Mouse (Mus musculus): ENCODE measurements around the gene Trim44.

Trim44 gene

DNA sequence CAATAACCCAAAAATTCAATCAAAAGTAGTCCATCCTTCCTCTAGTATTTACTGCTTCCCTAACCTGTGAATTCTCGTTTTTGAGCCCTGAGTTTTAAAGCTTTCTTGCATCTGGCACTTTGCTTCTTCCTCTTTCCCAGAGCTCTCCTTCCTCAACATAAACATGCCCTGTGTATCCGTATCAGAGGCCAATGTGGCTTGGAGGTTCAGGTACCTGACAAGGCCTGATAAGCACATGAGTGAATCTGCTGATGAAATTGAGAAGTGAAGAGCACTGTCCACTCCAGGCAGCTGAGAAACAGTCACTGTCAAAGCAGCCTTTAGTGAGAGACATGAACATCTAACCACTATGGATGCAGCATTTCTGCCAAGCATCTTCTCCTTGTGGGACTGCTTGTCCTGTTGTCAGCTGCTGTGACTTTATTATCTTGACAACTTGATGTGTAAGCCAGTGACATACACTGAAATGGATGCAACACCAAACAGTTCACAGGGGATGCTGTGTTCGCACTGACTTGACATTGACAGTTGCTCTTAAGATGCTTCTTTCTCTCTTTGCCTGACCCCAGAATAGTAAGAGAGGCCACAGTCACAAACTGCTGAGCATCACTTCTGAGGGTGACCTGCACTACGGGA is 42.9 kb downstream of the Trim44 start:
- DNase-seq: no peak

DNA sequence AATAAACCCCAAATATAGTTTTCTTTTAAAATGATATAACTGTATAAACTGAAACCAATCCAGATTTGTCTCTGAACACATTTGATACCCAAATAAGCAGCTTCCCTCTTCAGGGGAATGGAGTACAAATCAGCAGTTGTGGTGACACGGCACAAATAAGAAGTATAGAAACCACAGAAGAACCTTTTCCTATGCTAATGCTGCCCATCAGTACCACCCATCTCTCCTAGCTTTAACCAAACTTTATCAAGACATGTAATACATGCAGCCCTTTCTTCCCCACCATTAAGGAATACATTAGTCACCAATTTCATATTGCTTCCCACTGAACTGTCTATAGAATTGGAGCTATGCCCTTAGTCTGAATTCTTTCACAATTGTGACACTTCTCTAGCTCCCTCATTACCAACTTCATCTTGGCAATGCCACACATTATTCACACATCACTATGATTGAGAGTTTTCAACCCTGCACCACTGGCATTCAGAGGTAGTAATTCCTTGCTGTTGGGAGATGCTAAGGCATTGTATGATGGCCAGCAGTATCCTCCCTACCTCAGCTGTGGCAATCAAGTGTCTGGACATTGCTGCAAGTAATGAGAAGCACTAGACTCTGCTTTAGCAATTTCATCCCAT is 44.6 kb downstream of the Trim44 start:
- DNase-seq: no peak

DNA sequence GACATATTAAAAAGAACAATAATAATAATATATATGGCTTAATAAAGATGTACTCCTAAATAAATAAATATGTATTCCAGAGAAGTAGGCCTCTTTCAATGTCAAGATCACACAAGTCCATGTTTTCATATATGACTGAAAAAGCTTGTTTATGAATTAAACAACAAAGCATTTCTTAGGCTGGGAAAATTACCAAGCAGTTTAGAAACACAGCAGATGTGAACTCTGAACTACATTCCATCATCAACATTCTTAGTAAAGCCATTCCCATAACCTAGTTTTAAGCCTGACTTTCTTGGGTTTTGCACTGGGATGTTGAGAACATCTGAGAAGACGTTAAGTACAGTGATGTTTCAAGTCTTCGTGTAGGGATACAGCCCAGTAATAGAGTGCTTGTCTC is 45.4 kb downstream of the Trim44 start:
- DNase-seq: no peak

DNA sequence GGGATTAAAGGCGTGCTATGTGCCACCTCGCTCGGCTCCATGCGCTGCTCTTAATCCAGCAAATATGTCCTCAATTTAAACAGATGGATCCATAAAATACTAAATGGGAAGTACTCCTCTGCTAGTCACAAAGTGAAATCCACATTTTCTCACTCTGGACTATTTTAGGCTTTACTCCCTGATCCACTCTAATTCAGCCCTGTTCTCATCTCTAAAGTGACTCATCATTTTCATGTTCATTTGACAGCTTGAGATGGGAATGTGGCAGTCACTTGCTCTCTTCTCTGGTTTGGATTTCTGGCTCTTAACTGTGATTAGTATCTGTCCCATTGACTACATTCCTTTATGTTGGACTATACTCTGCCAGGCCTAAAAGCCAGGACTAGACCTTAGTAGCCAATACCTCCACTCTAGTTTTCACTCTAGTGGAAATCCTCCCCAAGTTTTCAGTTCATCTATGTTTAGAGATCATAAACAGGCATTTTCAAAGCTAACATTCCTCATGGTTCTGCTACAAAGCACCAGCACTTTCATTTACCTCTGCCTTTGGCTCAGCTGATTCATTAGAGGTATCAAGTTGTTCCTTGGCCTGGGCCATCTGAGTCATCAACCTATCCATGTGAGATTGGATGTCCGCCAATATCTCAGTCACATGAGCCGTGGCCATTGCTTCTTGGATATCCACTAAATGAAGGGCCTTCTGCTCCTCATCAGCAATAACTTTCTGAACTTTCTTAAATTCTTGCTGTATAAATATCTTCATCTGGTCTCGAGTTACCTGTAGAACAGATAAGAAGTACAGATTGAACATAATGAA is 50.5 kb downstream of the Trim44 start:
- peak; percentile 12 for DNase-seq

DNA sequence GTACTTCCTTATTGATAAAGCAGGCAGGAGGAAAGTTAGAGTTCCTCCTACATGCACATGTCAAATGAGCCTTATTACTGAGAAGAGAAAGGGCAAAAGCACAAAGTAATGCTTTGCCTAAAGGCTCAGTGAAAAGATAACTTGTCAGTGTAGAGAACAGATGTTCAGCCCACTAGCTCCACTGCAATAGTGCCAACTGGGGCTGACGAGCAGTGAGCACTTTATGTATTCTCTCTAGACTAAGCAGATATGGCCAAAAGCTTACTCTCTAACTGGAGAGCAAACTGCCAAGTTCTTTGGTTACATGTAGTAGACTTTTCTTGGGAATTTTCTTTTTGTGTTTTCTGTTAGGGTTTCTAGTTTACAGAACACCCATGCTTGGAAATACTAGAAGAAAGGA is 53.6 kb downstream of the Trim44 start:
- DNase-seq: no peak

DNA sequence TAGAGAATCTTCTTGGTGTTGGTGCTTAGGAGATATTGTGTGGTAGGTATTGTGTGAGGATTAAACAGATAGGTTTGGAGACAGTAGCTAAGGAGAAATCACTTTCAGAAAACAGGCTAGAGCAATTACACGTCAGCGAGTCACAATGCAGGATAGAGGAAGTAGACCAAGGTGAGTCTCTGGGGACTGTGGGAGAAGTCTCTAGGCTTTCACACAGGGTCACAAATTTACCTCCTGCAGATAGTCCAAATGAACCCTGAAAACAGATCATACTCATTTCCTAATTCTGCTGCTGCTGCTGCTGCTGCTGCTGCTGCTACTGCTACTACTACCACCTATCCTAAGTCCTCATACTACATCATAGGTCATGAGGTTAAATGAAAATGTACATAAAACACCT is 66.2 kb downstream of the Trim44 start:
- DNase-seq: no peak

DNA sequence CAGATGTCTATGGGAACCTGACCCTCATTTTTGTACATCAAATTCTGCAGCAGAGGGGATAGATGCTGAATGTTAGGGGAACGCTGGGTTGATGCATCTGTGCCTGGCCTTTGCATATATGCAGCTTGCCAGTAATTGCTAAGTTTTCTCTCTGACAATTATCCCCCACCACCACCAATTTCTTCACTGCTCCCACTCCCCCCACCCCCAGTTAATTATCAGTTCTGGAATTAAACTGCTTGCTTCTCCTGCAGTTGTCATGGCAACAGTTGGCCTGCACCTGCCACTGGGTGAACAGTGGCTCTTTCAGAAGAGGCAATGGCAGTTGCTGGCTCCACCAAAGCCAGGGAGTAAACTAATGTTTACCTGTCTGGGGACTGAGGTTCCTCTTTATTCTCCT is 70.8 kb downstream of the Trim44 start:
- no peak for DNase-seq

DNA sequence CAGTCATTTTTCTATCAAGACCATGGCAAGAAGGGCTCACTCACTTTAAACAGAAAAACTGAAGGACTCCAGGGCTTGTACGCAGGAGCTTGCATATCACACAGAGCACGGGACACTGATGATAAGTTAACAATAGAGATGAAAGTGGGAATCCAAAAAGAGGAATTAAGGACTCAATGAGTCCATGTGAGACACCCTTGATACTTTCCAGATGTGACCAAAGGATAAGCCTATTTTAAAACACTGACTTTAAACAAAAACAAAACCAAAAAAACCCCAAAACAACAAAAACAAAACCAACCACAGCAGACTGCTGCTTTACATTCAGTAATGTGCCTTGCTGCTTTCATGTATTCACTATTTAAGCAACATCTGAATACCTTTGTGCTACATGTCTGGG is 75.7 kb downstream of the Trim44 start:
- no peak for DNase-seq

DNA sequence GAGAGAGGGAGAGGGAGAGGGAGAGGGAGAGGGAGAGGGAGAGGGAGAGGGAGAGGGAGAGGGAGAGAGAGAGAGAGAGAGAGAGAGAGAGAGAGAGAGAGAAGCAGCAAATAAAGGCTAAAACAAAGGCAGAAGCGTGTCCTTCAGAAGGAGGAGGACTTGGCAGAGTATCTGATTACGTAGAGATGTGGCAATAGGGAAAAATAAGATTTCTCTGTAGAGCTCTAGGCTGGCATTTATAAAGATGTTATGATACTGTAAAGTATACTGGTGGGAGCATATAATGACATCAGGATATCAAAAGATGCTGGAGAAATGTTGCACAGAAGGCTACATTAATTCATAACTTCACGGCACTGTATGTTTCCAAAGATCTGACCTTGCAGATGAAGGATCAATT is 76.5 kb downstream of the Trim44 start:
- no peak for DNase-seq

DNA sequence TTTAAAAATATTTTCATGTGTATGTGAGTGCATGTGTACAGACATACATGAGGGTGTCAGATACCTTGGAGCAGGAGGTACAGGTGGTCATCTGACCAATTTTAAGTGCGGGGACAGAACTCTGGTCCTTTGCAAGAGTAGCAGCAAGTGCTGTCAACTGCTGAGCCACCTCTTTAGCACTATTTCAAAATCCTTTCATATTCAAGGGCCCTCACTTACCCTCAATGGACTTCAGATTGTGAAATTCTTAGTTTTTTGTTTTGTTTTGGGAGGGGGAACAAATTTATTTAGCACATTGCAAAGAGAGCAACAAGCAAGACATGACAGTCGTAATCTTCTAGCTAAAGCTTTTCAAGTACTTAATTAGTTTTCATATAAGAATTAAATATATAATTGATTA is 81.7 kb downstream of the Trim44 start:
- DNase-seq: no peak

DNA sequence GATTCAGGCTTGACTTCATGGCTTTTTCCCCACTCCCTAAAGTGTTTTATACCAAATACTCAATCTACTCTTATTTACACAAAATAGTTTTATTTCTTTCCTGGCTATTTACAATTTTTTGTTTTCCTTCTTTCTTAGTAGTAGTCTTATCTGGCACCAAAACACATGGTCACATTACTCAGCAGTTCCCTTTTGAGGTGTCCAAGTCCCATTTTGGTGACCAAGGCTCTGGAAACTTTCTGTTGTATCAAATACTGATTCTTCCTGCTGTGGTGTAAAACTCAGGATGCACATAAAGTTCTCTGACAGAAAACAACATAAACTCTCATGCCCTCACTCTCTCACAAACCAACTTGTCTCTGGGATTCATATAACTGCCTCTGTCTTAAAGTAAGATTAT is 83.3 kb downstream of the Trim44 start:
- no peak for DNase-seq

DNA sequence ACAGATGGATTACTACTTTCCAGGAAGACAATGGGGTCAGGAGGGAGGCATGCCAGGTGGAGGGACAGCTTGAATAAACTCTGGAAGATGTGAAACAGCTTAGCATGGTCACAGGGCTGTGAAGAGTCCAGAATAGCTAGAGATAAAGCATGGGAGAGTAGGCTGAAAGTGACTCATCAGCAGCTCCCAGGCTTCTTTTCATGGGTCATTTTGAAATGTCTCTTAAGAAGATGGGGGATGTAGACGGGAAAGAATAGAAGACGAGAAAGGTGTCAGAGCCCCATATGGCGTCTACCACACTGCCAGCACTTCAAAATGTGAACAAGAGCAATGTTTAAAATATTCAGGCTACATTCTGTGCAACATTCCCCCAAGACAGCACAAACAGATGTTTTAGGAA is 91.1 kb downstream of the Trim44 start:
- peak; percentile 16 for DNase-seq

DNA sequence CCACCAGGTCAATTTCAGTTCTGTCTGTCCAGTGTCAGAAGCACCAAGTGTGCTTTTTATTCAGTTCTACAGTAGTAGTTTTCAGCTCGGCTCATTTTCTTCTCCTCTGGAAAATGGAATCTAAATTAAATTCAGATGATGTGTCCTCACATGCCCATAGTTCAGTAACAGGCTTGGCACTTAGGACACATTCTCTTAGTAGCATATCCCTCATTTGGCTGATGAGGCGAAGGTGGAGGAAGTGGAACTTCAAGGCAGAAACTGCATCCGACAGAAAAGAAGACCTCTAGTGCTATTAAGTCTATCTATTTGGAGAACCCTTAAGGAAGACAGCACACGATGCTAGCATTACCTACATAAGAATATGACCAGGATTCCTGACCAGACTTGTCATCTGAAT is 92.5 kb downstream of the Trim44 start:
- no peak for DNase-seq

DNA sequence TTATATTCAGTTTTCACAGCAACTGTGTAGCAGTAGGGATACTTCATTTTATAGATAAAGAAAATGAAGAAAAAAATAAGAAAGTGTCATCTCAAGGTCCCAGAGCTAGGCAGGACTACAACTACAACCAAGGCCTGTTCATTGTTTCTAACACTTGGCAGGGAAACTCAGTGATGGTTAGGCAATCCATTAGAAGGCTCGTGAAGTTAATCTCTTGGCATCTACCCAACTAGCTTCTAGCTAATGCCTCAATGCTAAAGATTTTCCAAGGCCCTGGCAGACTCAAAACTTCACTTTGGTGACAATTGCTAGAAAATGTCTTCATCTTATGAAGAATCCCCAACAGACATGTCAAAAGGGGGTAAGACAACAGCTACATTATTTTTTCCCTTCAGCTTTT is 93.0 kb downstream of the Trim44 start:
- no peak for DNase-seq

DNA sequence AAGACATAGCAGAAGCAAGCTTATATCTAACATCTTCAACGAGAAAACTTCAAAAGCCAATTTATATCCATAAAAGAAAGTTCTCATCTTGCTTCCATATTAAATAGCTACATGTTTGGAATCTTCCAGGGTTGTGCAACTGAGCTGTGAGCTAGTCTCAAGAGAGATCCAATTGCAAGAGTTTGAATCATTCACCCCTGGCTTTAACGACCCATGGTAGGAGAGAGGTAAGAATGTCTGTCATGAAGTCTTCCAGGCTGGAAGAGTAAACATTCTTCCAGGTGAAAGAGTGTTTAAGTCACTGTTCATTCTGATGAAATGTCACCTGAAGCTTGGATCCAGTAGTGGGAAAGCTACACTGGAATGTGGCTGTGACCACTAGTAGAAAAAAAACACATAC is 93.6 kb downstream of the Trim44 start:
- no peak for DNase-seq

DNA sequence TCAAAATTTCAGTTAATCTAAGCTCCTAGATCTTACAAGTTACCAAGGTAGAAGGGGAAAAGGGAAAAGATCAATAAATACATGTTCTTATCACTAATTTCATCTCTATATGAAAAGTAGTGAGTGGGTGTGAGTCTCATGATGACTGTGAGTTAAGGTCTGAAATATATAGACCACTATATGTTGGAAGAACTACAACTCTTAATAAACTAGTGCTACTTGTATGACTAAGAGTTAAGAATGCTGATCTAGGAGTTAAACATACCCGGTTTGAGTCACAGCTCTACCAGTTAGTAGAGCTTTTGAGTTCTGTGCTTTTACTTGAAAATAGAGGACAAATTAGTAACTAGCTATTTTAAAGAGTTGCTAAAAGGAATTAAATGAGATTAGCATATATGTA is 94.7 kb downstream of the Trim44 start:
- no peak for DNase-seq

DNA sequence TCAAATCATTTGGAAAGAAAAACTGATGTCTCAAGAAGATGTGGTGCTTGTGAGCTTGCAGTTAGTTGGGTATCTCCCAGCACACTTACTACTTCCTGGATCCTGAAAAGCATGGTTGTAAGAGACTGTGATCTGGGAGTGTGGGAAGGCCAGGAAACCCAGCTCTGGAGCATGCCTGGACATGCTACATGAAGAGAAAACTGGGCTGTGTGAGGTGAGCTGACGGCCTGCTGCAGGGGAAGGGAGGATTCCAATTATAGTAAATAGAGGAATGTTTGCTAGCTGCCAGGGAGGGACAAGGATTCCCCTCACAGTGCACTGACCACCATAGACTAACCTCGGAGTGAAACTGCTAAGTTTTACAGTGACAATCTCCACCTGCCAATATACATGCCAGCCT is 104.4 kb downstream of the Trim44 start:
- DNase-seq: no peak

DNA sequence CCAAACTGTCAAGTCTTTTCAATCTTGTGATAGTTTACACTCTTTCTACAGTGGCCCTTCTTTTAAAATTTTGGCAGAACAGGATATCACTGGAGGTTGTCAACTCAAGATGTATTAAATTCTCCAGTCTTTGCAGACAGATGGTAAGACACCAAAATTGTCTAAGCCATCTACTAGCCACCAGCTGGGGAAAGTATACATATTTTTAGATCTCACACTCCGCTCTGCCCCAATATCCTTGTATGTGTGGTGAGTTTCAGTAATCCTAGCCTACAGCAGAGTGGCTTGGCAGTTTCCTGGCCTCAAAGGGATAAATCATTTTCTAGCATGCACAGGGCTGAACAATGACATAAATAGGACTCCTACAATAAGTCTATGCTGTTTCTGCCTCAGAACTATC is 105.1 kb downstream of the Trim44 start:
- no peak for DNase-seq

DNA sequence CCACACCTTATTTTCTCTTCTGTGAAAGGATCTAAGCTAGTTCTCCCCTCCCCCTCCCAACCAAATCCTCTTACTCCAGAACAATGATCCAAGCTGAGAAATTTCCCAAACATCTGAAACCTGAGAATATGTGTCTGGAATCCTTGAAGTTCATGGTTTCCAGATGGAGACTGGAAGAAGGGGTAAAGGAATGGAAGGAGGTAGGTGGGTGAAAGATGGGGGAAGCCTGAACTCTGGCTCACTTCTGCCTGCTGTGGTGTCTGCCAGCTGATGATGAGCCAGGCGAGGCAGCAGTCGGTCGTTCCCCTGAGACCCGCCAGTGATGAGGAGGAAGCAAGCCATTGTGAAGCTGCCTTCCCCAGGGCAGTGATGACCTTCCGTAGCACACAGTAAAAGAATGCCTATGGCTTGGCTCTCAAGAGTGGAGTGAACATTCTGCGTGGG is 112.8 kb downstream of the Trim44 start:
- no peak for DNase-seq

DNA sequence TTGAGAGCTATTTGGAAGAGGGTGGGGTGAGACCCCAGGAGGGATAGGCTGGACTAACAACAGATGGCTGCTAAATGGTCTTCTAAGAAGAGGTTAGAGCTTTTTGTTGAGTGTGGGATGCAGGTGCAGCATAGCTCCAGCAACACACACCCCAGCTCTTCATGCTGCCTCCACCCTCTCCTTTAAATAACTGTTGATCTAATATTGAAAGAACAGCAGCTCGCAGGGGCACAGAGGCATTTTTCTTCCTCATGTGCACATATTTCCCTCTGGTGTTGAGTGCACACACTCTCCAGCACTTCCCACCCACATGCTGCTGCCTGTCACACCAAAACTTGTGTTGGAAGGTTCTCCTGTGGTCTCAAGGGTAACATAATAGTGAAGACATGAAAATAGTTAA is 114.4 kb downstream of the Trim44 start:
- DNase-seq: no peak

DNA sequence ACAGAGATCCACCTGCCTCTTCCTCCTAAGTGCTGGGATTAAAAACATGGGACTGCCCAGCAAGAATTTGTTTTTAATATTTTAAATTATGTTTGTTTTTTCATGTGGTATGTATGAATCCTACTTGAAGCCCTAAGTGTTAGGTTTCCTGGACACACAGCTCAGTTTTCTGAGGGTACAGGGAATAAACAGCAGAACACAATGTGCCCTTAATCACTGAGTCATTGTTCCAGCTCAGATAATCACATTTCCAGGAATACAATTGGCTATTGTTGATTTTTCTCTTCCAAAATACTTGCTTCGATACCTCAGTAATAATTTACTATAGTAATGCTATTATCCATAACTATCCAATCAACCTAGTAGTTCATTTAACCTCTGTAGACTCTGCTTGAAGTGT is 115.6 kb downstream of the Trim44 start:
- DNase-seq: no peak

DNA sequence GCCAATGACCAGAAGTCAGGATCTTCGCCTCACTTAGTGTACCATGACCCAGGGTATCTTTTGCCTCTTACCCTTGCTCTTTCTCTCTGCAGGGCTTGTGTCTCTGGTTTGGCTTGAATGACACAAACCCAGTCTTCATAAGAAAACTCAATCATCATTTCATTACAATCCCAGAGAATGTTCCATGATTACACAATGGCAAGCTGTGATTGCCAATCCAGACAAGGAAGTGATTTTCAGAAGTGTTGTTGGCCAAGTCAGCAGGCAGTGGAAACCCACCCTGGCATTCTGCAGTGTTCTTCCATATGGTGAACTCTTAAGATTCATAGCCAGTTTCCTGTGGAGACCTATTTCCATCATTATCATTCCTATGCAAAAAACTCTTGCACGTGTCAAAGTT is 116.1 kb downstream of the Trim44 start:
- DNase-seq: no peak

DNA sequence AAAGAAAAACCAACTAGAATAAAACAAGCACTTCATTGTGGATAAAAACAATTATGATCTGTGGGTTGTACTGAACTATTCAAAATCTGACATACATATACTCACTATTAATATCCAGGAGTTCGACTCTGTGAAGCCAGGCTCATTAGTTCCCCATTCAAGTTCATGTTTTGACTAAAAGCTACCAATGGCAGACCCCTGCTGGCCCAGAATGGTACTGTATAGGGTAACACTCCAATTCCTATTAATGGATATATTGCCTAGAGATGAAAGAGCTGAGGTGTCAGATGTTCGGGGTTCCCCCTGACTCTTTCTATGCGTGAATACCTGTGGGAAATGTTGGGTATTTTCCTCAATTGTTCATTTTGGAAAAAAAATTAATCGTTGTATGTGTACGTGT is 117.6 kb downstream of the Trim44 start:
- peak; percentile 45 for DNase-seq

DNA sequence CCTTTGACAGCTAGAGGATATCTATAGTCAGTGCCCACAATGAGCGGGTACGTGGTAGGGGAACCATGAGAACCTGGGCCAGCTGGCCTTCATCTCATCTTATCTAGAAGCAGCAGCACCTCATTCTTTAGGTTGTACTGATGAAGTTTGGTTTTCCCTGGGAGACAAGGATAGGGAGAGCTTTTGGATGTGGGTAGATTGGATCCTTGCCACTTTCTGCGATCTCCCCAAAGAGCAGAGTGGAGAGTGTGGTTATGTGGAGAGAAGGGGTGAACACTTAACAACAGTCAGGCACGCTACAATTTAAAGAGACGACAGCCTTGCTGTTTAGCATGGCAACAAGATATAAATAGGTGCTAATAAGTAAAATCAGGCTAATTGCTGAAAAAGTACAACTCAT is 119.0 kb downstream of the Trim44 start:
- no peak for DNase-seq
